Mouse (Mus musculus) left cerebral cortex, adult 8-10 months (tissue): Measurements from ENCODE around the gene Chrne. TPM values are rescaled to one million over a fixed set of nuclear protein-coding genes. Genes with fewer than 3 reads are reported as not detected.
A peak's percentile ranks its signal among the peaks of the same experiment; 100 is the strongest.

Source experiments
- DNase-seq, 2 experiments: peaks; one replicate each; pipeline ENCODE4 v3.0.0; 2022; ENCODE audit warnings: low spot score in 2 of 2
- total RNA-seq, 4 experiments: library from RNA; stranded (reverse); gene quantifications; 2 replicates each; pipeline ENCODE4 v1.2.4; 2022

Gene Chrne
- total RNA-seq, 4 experiments from 2014 or later: not detected

GRCm38 (mm10) chr11:70628431-70628830, 9.4 kb upstream of the Chrne start:
- no peak for DNase-seq

- no peak for DNase-seq
These were observed 7.9 kb upstream of the Chrne start for GRCm38 (mm10) chr11:70626877-70627276.

GRCm38 (mm10) chr11:70625473-70625872, 6.5 kb upstream of the Chrne start:
- DNase-seq: no peak

- no peak for DNase-seq
These were observed 4.2 kb upstream of the Chrne start for GRCm38 (mm10) chr11:70623053-70623742.

- DNase-seq: no peak
These were observed 3.2 kb upstream of the Chrne start for GRCm38 (mm10) chr11:70621972-70622814.

GRCm38 (mm10) chr11:70615516-70616093, 3.4 kb downstream of the Chrne start, which contains the start of gene 4930544D05Rik:
Gene 4930544D05Rik, plus strand, starts transcription at chr11:70615848.
- no peak for DNase-seq

- DNase-seq: no peak
These were observed 3.9 kb downstream of the Chrne start for GRCm38 (mm10) chr11:70615074-70615473.

- DNase-seq: no peak
These were observed 6.5 kb downstream of the Chrne start for GRCm38 (mm10) chr11:70612505-70612904.

- DNase-seq: no peak
These were observed 8.3 kb downstream of the Chrne start for GRCm38 (mm10) chr11:70610752-70611151.

- DNase-seq: no peak
These were observed 10.5 kb downstream of the Chrne start for GRCm38 (mm10) chr11:70608381-70609066.

- no peak for DNase-seq
These were observed 11.4 kb downstream of the Chrne start for GRCm38 (mm10) chr11:70607611-70608010.

- no peak for DNase-seq
These were observed 12.3 kb downstream of the Chrne start for GRCm38 (mm10) chr11:70606717-70607116.

- peak; percentile 53 to 64 for DNase-seq
These were observed 13.9 kb downstream of the Chrne start for GRCm38 (mm10) chr11:70605024-70605566.

- no peak for DNase-seq
These were observed 20.5 kb downstream of the Chrne start for GRCm38 (mm10) chr11:70598451-70598953.

- DNase-seq: no peak
These were observed 21.7 kb downstream of the Chrne start for GRCm38 (mm10) chr11:70597301-70597700.

- no peak for DNase-seq
These were observed 22.9 kb downstream of the Chrne start for GRCm38 (mm10) chr11:70596094-70596493.

- no peak for DNase-seq
These were observed 23.4 kb downstream of the Chrne start for GRCm38 (mm10) chr11:70595638-70596037.

GRCm38 (mm10) chr11:70594253-70594989, 24.6 kb downstream of the Chrne start:
- no peak for DNase-seq

GRCm38 (mm10) chr11:70591733-70592132, 27.3 kb downstream of the Chrne start:
- no peak for DNase-seq

GRCm38 (mm10) chr11:70586954-70587353, 32.1 kb downstream of the Chrne start:
- no peak for DNase-seq
